Mouse (Mus musculus) embryonic fibroblast, embryonic 13.5 days (primary cell): ENCODE data around the gene Gnat1.

Experiments used
- CTCF ChIP-seq: IDR thresholded peaks from 2 replicates; pipeline ENCODE4 v1.5.1; 2011; ENCODE audit warnings: mild to moderate bottlenecking, control low read depth, low read length, moderate library complexity, borderline replicate concordance; ENCODE audit not compliant: insufficient read depth
- POLR2A ChIP-seq: IDR thresholded peaks from 2 replicates; pipeline ENCODE4 v1.6.1; 2011; ENCODE audit warnings: low read depth, mild to moderate bottlenecking, control low read depth, low read length, moderate library complexity

DNA sequence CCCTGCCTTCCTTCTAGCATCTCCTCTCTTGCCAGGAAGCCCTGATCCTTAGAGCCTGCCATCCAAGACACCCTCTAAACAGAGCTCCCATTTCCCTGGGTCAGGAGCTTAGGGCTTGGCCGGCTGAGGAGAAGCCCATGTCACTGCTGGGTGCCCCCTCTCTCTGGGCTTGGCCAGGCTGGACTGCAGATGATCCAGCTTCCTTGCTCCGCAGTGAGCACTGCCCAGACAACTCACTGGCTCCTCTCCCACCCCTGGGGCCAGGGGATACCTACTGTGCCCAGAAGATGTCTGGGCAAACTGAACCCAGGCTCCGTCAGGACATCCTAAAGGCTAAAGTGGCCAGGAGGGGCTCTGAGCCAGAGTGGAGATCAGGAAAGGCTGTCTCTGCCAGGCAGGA, 19.6 kb downstream of the Gnat1 start:
- no peak for TF ChIP-seq POLR2A
- no peak for TF ChIP-seq CTCF
